Mouse (Mus musculus) ES-Bruce4 (cell line): Measurements from ENCODE around the gene Gzme. TPM values are rescaled to one million over a fixed set of nuclear protein-coding genes. Genes with fewer than 3 reads are reported as not detected.

Experiments
- H3K27ac ChIP-seq: 2 replicates; pipeline ENCODE4 v1.5.1; 2012; ENCODE audit warnings: low read length, inconsistent platforms; ENCODE audit not compliant: insufficient read depth
- H3K27me3 ChIP-seq: 2 replicates; pipeline ENCODE4 v1.6.1; 2012; ENCODE audit warnings: mild to moderate bottlenecking, low read length, inconsistent platforms; ENCODE audit not compliant: control insufficient read depth, poor library complexity, insufficient read depth, severe bottlenecking
- H3K36me3 ChIP-seq: 2 replicates; pipeline ENCODE4 v1.6.1; 2012; ENCODE audit warnings: inconsistent platforms, mild to moderate bottlenecking, low read length, moderate library complexity; ENCODE audit not compliant: control insufficient read depth, poor library complexity, insufficient read depth, severe bottlenecking
- H3K4me1 ChIP-seq: one replicate; pipeline ENCODE4 v1.8.1; 2011; ENCODE audit warnings: low read length; ENCODE audit not compliant: control insufficient read depth, insufficient read depth
- H3K4me3 ChIP-seq: 2 replicates; pipeline ENCODE4 v1.5.1; 2011; ENCODE audit warnings: low read depth, mild to moderate bottlenecking, low read length
- H3K9ac ChIP-seq: 2 replicates; pipeline ENCODE4 v1.6.1; 2012; ENCODE audit warnings: low read depth, mild to moderate bottlenecking, inconsistent platforms; ENCODE audit not compliant: poor library complexity, severe bottlenecking
- H3K9me3 ChIP-seq: replicated peaks from 2 replicates; pipeline ENCODE4 v1.6.1; 2012; ENCODE audit warnings: mild to moderate bottlenecking, low read length, inconsistent platforms; ENCODE audit not compliant: control insufficient read depth, poor library complexity, insufficient read depth, severe bottlenecking
- CTCF ChIP-seq: IDR thresholded peaks from one replicate; pipeline ENCODE4 v1.8.1; 2011; ENCODE audit warnings: low read depth, low read length
- EP300 ChIP-seq: IDR thresholded peaks from 2 replicates; pipeline ENCODE4 v1.6.1; 2011; ENCODE audit warnings: low read depth, low read length; ENCODE audit not compliant: insufficient read depth
- POLR2A ChIP-seq: IDR thresholded peaks from one replicate; pipeline ENCODE4 v1.8.1; 2011; ENCODE audit warnings: low read length; ENCODE audit not compliant: insufficient read depth
- polyA plus RNA-seq: library from polyadenylated mRNA; stranded (reverse); fragments of >200 nt; gene quantifications from 2 replicates; pipeline ENCODE4 v1.2.4, GENCODE M21; 2011; ENCODE audit warnings: low read depth; ENCODE audit not compliant: missing spikeins, insufficient read depth, insufficient read length

The Gzme gene
- polyA plus RNA-seq, 1 experiment: not detected

DNA sequence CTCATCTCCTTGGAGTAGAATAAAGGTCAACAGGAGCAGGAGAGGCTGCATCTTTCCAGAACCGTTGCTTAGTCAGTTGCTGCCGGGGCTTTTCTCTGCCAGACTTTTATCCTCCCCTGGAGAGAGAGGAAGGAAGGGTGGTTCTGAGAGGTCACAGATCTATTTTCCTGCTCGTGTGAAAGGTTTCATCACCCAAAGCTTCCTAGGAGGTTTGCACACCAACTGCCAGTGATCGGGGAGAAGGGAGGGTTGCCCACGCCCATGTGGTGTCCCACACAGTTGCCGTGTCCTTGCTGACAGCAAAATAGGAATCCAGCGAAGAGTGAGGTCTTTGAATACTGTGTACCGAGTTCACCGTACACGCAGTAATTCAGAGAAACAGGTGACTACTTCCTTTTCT lies 18.0 kb downstream of the Gzme start, which contains the start of gene Ctsg:
TSS of gene Ctsg (minus strand) at position 189 of the 400 bp plus-strand sequence.
- Histone ChIP-seq H3K27me3 (no peaks in the 10 kb centered on the region), H3K9ac (no peak within 1 kb of the TSS), H3K4me1 (no peaks in the 10 kb centered on the region), H3K27ac (no peak within 1 kb of the TSS), H3K9me3 (no peaks in the 10 kb centered on the region), H3K4me3 (no peak within 1 kb of the TSS), H3K36me3 (no peaks in the 10 kb centered on the region)
- TF ChIP-seq POLR2A (no peak), EP300 (no peak), CTCF (no peak)

DNA sequence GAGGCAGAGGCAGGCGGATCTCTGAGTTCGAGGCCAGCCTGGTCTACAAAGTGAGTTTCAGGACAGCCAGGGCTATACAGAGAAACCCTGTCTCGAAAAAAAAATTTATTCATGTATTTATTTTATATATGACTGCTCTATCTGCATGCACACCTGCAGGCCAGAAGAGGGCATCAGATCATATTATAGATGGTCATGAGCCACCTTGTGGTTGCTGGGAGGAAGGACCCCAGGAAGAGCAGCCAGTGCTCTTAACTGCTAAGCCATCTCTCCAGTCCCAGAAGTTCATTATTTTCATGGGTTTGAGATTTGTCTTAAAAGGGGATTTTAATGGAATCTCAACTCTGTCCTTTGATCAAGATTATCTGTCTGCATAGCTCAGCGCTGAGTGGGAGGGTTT lies 21.5 kb downstream of the Gzme start:
- 0 out of 2 replicates have a peak, but pooled peaks cover 4% of the 10 kb centered on the region for H3K9me3 ChIP-seq
- H3K27ac ChIP-seq: no peak overlapping the region
- no peak overlapping the region for H3K4me3 ChIP-seq
- H3K27me3 ChIP-seq: no peaks in the 10 kb centered on the region
- no peaks in the 10 kb centered on the region for H3K4me1 ChIP-seq
- H3K9ac ChIP-seq: no peak overlapping the region
- TF ChIP-seq CTCF: peak; percentile 59
- no peak for TF ChIP-seq EP300
- TF ChIP-seq POLR2A: no peak
- H3K36me3 ChIP-seq: no peaks in the 10 kb centered on the region

DNA sequence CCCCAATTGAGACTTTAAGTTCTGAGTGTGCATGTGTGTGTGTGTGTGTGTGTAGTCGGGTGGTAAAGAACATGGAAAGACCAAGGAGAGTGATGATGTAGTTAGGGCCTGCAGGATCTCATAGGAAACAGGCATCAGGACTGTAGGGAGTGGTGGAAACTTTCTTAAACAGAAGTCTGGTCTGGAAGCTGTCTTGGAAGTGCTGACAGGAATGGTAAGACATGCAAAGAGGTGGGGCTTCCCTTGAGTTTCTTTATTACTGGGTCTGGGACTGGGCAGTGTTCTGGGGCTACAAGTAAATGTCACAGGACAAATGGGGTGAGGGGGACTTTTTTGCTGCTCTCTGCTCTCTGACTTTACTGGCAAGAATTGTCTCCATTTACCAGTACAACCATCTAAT lies 22.8 kb downstream of the Gzme start:
- Histone ChIP-seq H3K27ac (no peak overlapping the region), H3K9me3 (0 out of 2 replicates have a peak, but pooled peaks cover 4% of the 10 kb centered on the region), H3K4me3 (no peak overlapping the region), H3K9ac (no peak overlapping the region), H3K4me1 (no peaks in the 10 kb centered on the region), H3K27me3 (no peaks in the 10 kb centered on the region), H3K36me3 (no peaks in the 10 kb centered on the region)
- TF ChIP-seq POLR2A (no peak), EP300 (no peak), CTCF (no peak)

DNA sequence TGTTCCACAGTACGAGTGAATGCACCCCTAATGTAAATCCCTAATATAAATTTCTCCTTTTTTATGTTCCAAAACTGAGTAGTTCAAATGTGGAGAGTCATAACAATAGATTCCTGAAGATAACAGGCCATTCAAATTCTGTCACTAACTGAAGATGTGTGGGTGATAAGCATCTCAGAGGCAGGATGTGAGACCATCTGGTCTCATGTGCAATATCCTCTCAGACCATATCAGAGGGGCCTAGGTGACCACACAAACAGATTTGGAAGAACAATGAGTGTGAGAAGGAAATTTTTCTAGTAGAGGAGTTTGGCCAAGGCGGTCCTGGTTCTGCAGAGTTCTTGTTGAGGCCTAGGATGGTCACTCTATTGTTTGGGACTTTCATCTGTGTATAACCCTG lies 27.1 kb downstream of the Gzme start:
- no peak overlapping the region for H3K9ac ChIP-seq
- no peak overlapping the region for H3K27ac ChIP-seq
- H3K27me3 ChIP-seq: no peaks in the 10 kb centered on the region
- TF ChIP-seq EP300: no peak
- TF ChIP-seq CTCF: no peak
- TF ChIP-seq POLR2A: no peak
- no peaks in the 10 kb centered on the region for H3K4me1 ChIP-seq
- no peaks in the 10 kb centered on the region for H3K36me3 ChIP-seq
- no peak overlapping the region for H3K4me3 ChIP-seq
- H3K9me3 ChIP-seq: 0 out of 2 replicates have a peak, but pooled peaks cover 4% of the 10 kb centered on the region

DNA sequence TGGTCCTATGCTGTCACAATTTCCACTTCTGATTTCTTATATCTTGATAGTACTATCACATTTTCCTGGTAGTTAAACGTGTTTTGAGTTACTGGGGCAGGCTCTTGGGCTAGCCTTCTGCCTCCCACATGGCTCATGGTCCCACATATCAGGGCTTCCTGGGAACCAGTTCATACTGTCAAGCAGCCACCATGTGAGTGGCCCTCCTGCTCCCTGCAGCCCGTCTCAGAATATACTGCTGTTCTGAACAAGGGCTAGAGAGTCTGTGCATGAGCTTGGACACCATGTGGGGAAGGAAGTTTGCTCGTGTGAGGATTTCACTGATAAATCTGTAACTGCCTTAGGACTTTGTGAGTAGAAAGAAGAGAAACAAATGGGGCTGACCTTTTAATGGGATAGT lies 33.7 kb downstream of the Gzme start:
- Histone ChIP-seq H3K4me3 (no peak overlapping the region), H3K9me3 (no peaks in the 10 kb centered on the region), H3K27ac (no peak overlapping the region), H3K36me3 (no peaks in the 10 kb centered on the region), H3K9ac (no peak overlapping the region), H3K4me1 (no peaks in the 10 kb centered on the region), H3K27me3 (no peaks in the 10 kb centered on the region; the same call in 1 of the 2 replicates)
- TF ChIP-seq EP300 (no peak), POLR2A (no peak), CTCF (no peak)

DNA sequence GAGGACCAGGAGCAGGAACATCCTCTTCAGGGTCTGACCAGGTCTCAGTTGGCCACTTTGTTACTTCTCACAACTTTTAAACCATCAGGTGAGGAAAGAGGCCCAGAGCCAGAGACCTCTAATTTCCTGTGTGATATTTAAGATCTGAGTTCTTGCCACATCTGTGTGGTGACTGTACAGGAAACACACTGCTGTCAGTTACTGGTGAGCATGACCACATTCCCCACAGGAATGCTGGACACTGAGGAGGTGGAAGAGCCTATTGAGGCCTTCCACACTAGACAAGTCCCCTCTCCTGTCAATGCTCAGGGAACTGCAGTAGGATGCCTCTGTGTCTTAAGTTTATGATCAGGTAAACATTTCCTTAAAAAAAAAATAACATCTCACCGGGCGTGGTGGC lies 35.3 kb downstream of the Gzme start, which contains the start of gene Mcpt8:
TSS of gene Mcpt8 (minus strand) at position 107 of the 400 bp plus-strand sequence.
- Histone ChIP-seq H3K9ac (no peak within 1 kb of the TSS), H3K27me3 (no peaks in the 10 kb centered on the region; the same call in 1 of the 2 replicates), H3K36me3 (no peaks in the 10 kb centered on the region), H3K9me3 (no peaks in the 10 kb centered on the region), H3K4me3 (no peak within 1 kb of the TSS), H3K27ac (no peak within 1 kb of the TSS), H3K4me1 (no peaks in the 10 kb centered on the region)
- no peak for TF ChIP-seq POLR2A
- no peak for TF ChIP-seq EP300
- TF ChIP-seq CTCF: no peak
